Mouse (Mus musculus) liver, adult 2 months (tissue): Measurements from ENCODE around the gene Apba3. TPM values are rescaled to one million over a fixed set of nuclear protein-coding genes. Genes with fewer than 3 reads are reported as not detected.
A peak's percentile ranks its signal among the peaks of the same experiment; 100 is the strongest.

Experiments
- DNase-seq: peaks from one replicate; pipeline ENCODE4 v3.0.0-alpha.2; 2011; ENCODE audit warnings: low read depth, low spot score; ENCODE audit errors: extremely low read depth
- H3K27ac ChIP-seq: fragments of 200-500 bp; replicated peaks from 2 replicates; pipeline ENCODE4 v1.5.1; 2012; ENCODE audit warnings: low read depth, mild to moderate bottlenecking, control low read depth, inconsistent platforms, low read length; ENCODE audit not compliant: insufficient read depth
- H3K27me3 ChIP-seq: fragments of 200-500 bp; 2 replicates; pipeline ENCODE4 v1.6.1; 2012; ENCODE audit warnings: mild to moderate bottlenecking, moderate library complexity, low read length, inconsistent platforms; ENCODE audit not compliant: control insufficient read depth, insufficient read depth
- H3K36me3 ChIP-seq: fragments of 200-500 bp; 2 replicates; pipeline ENCODE4 v1.6.1; 2012; ENCODE audit warnings: low read length, inconsistent platforms; ENCODE audit not compliant: control insufficient read depth, insufficient read depth
- H3K4me1 ChIP-seq: fragments of 200-500 bp; 2 replicates; pipeline ENCODE4 v1.6.1; 2011; ENCODE audit warnings: low read length; ENCODE audit not compliant: control insufficient read depth, insufficient read depth
- H3K4me3 ChIP-seq: fragments of 200-500 bp; 2 replicates; pipeline ENCODE4 v1.5.1; 2011; ENCODE audit warnings: low read depth, mild to moderate bottlenecking, control low read depth, low read length, moderate library complexity; ENCODE audit not compliant: insufficient read depth
- H3K79me2 ChIP-seq: fragments of 200-500 bp; 2 replicates; pipeline ENCODE4 v1.6.1; 2012; ENCODE audit warnings: inconsistent platforms, mild to moderate bottlenecking, low read length, moderate library complexity; ENCODE audit not compliant: control insufficient read depth, insufficient read depth
- H3K9ac ChIP-seq: fragments of 200-500 bp; 2 replicates; pipeline ENCODE4 v1.6.1; 2012; ENCODE audit warnings: low read depth, mild to moderate bottlenecking, control low read depth, inconsistent platforms, low read length
- CTCF ChIP-seq: fragments of 200-500 bp; IDR thresholded peaks from 2 replicates; pipeline ENCODE4 v1.5.1; 2011; ENCODE audit warnings: low read depth, low read length, control low read depth
- POLR2A ChIP-seq: fragments of 200-500 bp; IDR thresholded peaks from 2 replicates; pipeline ENCODE4 v1.6.1; 2011; ENCODE audit warnings: low read length, control low read depth; ENCODE audit not compliant: insufficient read depth; ENCODE audit errors: extremely low read depth
- WGBS: fragments of 180-500 bp; shearing (Covaris S2); methylation state at CpG from one replicate; pipeline ENCODE4 v1.1.7; 2018; 5-methylcytosine and 5-hydroxymethylcytosine counted together
- polyA plus RNA-seq: library from polyadenylated mRNA; depleted of rRNA; stranded (reverse); fragments of >200 nt; gene quantifications from 2 replicates; pipeline ENCODE4 v1.2.3, GENCODE M21; 2012
- total RNA-seq: library from RNA; depleted of rRNA; stranded (reverse); fragments of >200 nt; gene quantifications from 2 replicates; pipeline ENCODE4 v1.2.3, GENCODE M21; 2014

Apba3 gene
- total and polyA plus RNA-seq, 2 experiments, result 30.5 to 143 TPM

DNA sequence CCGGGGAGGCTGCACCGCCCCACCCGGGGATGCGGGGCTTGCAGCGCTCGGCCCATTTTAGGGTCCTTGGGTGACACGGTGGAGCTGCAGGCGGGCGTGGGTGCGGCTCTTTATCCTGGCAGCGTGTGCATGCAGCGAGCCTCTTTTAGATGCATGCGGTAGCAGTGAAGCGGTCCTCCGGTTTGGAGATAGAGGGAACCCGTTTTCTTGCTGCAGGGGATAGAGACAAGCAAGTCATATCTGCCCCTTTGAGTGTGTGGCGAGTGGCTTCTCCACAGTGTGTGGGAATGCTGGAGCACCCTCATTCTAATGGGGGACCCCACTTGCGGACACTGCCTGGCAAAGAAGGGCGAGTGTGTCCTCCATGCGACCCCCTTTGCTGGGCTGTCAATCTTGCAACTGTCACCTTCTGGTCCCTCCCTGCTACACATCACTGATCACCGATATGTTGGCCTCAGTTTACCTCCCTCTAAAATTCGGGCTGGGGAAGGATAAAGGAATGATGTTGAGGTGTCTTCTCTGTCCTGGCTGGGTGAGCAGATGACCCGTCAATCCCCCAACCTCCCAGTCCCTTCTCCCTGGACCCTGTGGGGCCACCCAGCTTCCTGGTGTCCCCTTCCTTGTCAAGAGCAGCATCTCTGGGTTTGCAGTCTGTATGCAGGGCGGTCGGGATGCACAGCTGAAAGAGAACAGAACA lies 26.7 kb downstream of the Apba3 start:
- no peak overlapping the region; the same call in 1 of the 2 replicates for H3K27ac ChIP-seq
- H3K79me2 ChIP-seq, result peaks cover 51% of the 10 kb centered on the region
- peaks cover 34% of the 10 kb centered on the region for H3K4me1 ChIP-seq
- H3K36me3 ChIP-seq, result no peaks in the 10 kb centered on the region
- peak overlapping the region; percentile 89 for H3K9ac ChIP-seq
- WGBS, result 7% methylated on average over 25 of the region's 25 CpGs
- H3K4me3 ChIP-seq, result peak overlapping the region; percentile 76
- DNase-seq, result no peak
- no peak for TF ChIP-seq CTCF
- no peak for TF ChIP-seq POLR2A
- no peaks in the 10 kb centered on the region for H3K27me3 ChIP-seq

DNA sequence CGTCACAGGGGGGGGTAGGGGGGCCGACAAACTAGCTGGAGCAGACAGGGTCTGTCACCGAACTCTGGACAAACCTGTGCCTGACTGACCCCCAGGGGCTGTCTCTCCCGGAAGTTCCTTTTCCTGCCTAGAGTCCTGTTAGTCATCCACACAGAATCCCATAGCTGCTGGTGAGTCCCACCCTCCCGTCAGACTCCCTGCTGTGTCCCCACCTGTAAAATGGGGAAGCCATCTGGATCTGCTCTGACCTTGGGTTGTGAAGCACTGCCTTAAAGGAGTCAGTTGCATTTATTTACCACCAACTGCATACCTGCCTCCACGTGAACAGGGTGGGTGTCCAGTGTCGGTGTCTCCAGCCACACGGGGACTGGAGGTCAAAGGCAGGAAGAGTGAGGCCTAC lies 27.7 kb downstream of the Apba3 start:
- Histone ChIP-seq H3K4me3 (no peak overlapping the region), H3K9ac (peak overlapping the region; percentile 14; the same call in 1 of the 2 replicates), H3K27ac (no peak overlapping the region), H3K79me2 (peaks cover 57% of the 10 kb centered on the region), H3K27me3 (no peaks in the 10 kb centered on the region), H3K4me1 (peaks cover 42% of the 10 kb centered on the region), H3K36me3 (no peaks in the 10 kb centered on the region)
- 55% methylated on average over 8 of the region's 8 CpGs for WGBS
- no peak for TF ChIP-seq CTCF
- TF ChIP-seq POLR2A, result no peak
- DNase-seq, result no peak

DNA sequence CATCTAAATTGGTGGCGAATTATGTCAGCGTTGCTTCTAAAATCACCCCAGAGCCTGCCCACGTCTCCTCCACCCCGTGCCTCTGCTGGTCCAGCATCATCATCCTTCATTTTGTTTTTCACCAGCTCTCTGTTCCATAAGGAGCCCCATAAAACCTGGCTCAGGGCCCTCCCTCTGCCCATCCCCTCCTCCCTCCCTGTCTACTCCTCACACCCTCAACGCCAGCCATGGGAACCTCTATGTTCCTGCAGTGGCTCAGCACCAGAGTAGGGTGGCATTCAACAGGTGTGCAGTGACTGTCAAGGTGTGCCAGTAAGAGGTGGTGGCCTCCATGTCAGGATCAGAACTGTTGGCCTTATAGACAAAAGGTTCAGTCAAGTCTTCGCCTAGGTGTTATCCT lies 28.4 kb downstream of the Apba3 start:
- peaks cover 46% of the 10 kb centered on the region for H3K4me1 ChIP-seq
- H3K36me3 ChIP-seq, result no peaks in the 10 kb centered on the region
- no peak for DNase-seq
- TF ChIP-seq CTCF, result no peak
- WGBS, result 96% methylated on average over 6 of the region's 6 CpGs
- H3K4me3 ChIP-seq, result no peak overlapping the region
- no peaks in the 10 kb centered on the region for H3K27me3 ChIP-seq
- no peak overlapping the region for H3K9ac ChIP-seq
- H3K79me2 ChIP-seq, result peaks cover 57% of the 10 kb centered on the region
- H3K27ac ChIP-seq, result no peak overlapping the region

DNA sequence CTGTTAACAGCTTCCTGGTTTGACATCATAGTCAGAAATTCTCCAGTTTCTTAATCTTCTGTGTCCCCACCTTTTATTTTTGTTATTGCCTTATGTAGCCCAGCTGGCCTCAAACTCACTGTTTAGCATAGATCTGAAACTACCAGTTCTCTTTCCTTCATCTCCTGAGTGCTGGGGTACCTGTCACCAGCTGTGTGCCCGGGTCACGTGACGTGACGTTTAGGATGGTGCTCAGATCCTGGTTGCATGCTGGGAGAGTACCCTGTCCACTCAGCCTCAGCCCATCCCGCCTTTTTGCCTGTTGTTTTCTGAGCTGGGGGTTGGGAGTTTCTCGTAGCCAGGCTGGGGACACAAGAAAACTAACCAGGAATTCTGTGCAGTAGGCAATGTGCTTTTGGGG lies 30.5 kb downstream of the Apba3 start:
- H3K9ac ChIP-seq, result peak overlapping the region; percentile 56
- no peaks in the 10 kb centered on the region for H3K27me3 ChIP-seq
- no peak for DNase-seq
- no peak overlapping the region; the same call in 1 of the 2 replicates for H3K4me3 ChIP-seq
- no peak for TF ChIP-seq CTCF
- no peak for TF ChIP-seq POLR2A
- H3K4me1 ChIP-seq, result peaks cover 44% of the 10 kb centered on the region
- H3K27ac ChIP-seq, result peak overlapping the region; percentile 87
- 74% methylated on average over 6 of the region's 6 CpGs for whole genome bisulfite sequencing
- no peaks in the 10 kb centered on the region for H3K36me3 ChIP-seq
- H3K79me2 ChIP-seq, result peaks cover 71% of the 10 kb centered on the region

DNA sequence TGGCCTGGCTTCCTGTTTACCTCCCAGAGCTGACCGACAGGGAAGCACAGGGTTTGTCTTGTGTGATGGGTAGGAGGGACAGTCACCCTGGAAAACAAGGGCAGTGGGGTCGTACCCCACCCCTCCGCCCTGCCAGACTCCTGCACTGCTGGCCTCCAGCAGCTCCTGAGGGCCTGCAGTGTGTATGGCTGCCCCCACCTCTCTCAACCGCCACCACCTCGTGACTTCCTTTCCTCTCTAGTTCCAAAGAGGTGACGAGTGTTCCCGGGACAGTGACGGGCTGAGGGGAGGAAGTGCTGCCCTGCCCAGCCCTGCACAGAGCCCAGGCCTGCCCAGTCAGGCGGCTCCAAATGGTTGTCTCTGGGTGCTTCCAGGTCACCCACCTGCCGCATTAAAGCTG lies 31.1 kb downstream of the Apba3 start:
- peaks cover 77% of the 10 kb centered on the region for H3K79me2 ChIP-seq
- peak overlapping the region; percentile 87 for H3K27ac ChIP-seq
- H3K36me3 ChIP-seq, result no peaks in the 10 kb centered on the region
- H3K4me3 ChIP-seq, result peak overlapping the region; percentile 26; the same call in 1 of the 2 replicates
- peaks cover 44% of the 10 kb centered on the region for H3K4me1 ChIP-seq
- DNase-seq, result no peak
- 34% methylated on average over 10 of the region's 10 CpGs for WGBS
- H3K27me3 ChIP-seq, result no peaks in the 10 kb centered on the region
- TF ChIP-seq CTCF (no peak), POLR2A (0 out of 2 replicates have a peak, but pooled peaks have one; percentile 28)
- H3K9ac ChIP-seq, result peak overlapping the region; percentile 56

DNA sequence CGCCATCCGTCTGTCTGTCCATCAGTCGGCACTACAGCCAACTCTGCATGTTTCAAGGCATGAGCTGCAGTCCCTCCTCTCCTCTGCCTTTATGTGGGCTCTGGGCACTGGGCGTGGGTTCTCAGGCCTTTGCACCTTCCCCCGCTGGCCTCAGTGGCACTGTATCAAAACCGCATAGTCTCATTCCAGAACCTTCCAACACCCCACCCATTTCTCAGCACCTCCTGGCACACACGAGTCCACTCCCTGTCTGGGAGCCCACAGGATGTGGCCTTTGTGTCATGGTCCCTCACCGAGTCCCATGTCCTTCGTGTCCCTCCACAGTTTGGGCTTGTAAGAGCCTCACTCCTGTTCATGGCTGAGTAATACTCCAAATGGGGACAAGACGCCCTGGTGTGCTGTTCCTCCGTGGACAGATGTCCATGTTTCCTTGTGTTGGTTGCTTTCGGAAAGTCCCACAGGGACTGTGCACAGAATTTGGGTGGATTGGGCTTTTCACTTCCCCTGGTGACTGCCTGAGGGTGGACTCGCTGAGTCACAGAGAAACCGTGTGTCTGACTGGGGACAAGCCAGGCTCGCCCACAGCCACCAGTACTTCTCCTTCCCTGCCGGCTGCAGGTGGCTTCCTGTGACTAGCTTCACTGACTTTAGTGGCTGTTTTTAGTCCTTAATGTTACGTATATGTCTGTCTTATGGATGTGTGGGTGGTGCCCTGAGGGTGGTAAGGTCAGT lies 31.8 kb downstream of the Apba3 start:
- peaks cover 46% of the 10 kb centered on the region for H3K4me1 ChIP-seq
- no peaks in the 10 kb centered on the region for H3K36me3 ChIP-seq
- H3K27ac ChIP-seq, result peak overlapping the region; percentile 87
- H3K27me3 ChIP-seq, result no peaks in the 10 kb centered on the region
- H3K4me3 ChIP-seq, result no peak overlapping the region
- TF ChIP-seq POLR2A (no peak), CTCF (no peak)
- DNase-seq, result no peak
- peak overlapping the region; percentile 14; the same call in 1 of the 2 replicates for H3K9ac ChIP-seq
- 79% methylated on average over 17 of the region's 17 CpGs for WGBS
- peaks cover 79% of the 10 kb centered on the region for H3K79me2 ChIP-seq
